Mouse (Mus musculus) testis, adult 10 weeks (tissue): Measurements from ENCODE around the gene Gm4303. TPM values are rescaled to one million over a fixed set of nuclear protein-coding genes. Genes with fewer than 3 reads are reported as not detected.

ENCODE experiments used
- polyA plus RNA-seq: library from polyadenylated mRNA; stranded (reverse); fragments of 350-450 nt; fragmentation: Illumina TruSeq; extraction: RNeasy Lipid Tissue Mini Kit (QIAGEN cat#74804); gene quantifications from one replicate; pipeline ENCODE4 v1.2.3, GENCODE M21; 2014; ENCODE audit warnings: low read depth, low replicate concordance

The Gm4303 gene
- polyA plus RNA-seq = not detected

DNA sequence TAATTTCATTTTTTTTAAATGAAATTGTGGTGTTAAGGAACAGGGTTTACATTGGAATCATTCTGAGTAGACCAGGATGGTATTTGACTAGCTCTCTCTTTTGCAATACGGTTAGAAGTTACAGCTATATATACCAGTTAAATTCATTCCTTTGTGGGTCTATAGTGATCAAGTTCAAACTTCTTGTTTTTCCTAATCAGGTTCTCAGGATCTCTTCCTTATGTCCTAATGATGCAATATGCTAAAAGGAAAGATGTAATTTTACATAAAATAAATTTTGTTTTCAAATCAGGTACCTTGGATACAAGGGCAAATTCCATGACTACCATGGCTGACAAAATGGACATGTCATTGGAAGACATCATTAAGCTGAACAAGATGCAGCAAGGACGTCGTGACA lies at the start of gene Gm4303:
Gm4303 (plus strand) TSS at position 301 of the 400 bp plus-strand sequence.

GRCm38 (mm10) chr10:100335376-100335775 lies 10.4 kb upstream of the Gm4303 start, which contains the start of gene Gm4301:
Gene Gm4301, plus strand, starts transcription at chr10:100335676.

DNA sequence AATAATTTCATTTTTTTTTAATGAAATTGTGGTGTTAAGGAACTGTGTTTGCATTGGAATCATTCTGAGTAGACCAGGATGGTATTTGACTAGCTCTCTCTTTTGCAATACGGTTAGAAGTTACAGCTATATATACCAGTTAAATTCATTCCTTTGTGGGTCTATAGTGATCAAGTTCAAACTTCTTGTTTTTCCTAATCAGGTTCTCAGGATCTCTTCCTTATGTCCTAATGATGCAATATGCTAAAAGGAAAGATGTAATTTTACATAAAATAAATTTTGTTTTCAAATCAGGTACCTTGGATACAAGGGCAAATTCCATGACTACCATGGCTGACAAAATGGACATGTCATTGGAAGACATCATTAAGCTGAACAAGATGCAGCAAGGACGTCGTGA lies 5.2 kb upstream of the Gm4303 start, which contains the start of gene Gm4302:
Gm4302 (plus strand) TSS at position 301 of the 400 bp plus-strand sequence.

GRCm38 (mm10) chr10:100350793-100351192 lies 5.0 kb downstream of the Gm4303 start, which contains the start of gene Gm4305:
Gene Gm4305, plus strand, starts transcription at chr10:100351093.

DNA sequence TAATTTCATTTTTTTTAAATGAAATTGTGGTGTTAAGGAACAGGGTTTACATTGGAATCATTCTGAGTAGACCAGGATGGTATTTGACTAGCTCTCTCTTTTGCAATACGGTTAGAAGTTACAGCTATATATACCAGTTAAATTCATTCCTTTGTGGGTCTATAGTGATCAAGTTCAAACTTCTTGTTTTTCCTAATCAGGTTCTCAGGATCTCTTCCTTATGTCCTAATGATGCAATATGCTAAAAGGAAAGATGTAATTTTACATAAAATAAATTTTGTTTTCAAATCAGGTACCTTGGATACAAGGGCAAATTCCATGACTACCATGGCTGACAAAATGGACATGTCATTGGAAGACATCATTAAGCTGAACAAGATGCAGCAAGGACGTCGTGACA lies 15.3 kb downstream of the Gm4303 start, which contains the start of gene Gm4307:
Gm4307 (plus strand) TSS at position 301 of the 400 bp plus-strand sequence.

DNA sequence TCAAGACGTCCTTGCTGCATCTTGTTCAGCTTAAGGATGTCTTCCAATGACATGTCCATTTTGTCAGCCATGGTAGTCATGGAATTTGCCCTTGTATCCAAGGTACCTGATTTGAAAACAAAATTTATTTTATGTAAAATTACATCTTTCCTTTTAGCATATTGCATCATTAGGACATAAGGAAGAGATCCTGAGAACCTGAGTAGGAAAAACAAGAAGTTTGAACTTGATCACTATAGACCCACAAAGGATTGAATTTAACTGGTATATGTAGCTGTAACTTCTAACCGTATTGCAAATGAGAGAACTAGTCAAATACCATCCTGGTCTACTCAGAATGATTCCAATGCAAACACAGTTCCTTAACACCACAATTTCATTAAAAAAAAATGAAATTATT lies 36.7 kb downstream of the Gm4303 start, which contains the start of gene Gm4312:
Gm4312 (minus strand) TSS at position 101 of the 400 bp plus-strand sequence.

Other genes starting within 250 kb of the Gm4303 start
- gene Gm4301, start 10.3 kb upstream of the Gm4303 start, polyA plus RNA-seq = not detected
- not detected for gene Gm4302, start 5.1 kb upstream of the Gm4303 start, polyA plus RNA-seq
- gene Gm4305, start 5.1 kb downstream of the Gm4303 start, polyA plus RNA-seq = not detected
- not detected for gene Gm4307, start 15.4 kb downstream of the Gm4303 start, polyA plus RNA-seq
- gene Gm4312, start 36.6 kb downstream of the Gm4303 start, polyA plus RNA-seq = not detected
- 15.0 TPM for gene Tmtc3, start 141.4 kb downstream of the Gm4303 start, polyA plus RNA-seq
- 365 TPM for gene Cep290, start 141.6 kb downstream of the Gm4303 start, polyA plus RNA-seq
- gene 4930430F08Rik, start 244.5 kb downstream of the Gm4303 start, polyA plus RNA-seq = 76.7 TPM
- 505 TPM for gene 1700017N19Rik, start 244.5 kb downstream of the Gm4303 start, polyA plus RNA-seq